Mouse (Mus musculus) T-helper 1 cell (primary cell): ENCODE measurements around the gene Gnaq.
"Not testable (repeated sequence)": the region's sequence is repeated elsewhere in the genome, so short reads cannot be mapped to it uniquely, and the experiment has no call there.

Source experiments
- in situ Hi-C: fragments of 300-600 bp; cut with MboI, MseI; formaldehyde crosslinking; loops from one replicate; pipeline ENCODE4 v1.15.1; 2025; ENCODE audit warnings: high pct_unique_total_duplicates

The Gnaq gene

GRCm38 (mm10) chr19:16142990-16143389, 10.4 kb downstream of the Gnaq start:
- in situ Hi-C loops: no loop called here

DNA sequence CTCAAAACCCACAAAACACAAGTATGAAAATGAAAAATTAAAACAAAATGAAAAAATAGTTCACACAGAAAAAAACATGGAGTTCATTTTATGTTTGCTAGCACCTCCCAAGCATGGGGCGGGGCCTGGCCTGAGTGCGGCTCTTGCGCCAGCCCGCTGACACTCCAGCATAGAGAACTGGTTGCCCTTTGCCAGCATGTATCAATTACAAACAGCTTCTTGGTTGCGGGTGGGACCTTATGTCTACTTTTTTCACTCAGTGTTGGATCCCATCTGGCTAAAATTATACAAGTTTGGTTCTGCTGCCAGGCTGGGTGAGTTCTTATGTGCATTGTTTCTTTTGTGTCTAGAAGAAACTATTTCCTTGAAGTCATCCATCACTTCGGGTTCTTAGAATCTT, 14.8 kb downstream of the Gnaq start:
- in situ Hi-C loops: no loop called here

DNA sequence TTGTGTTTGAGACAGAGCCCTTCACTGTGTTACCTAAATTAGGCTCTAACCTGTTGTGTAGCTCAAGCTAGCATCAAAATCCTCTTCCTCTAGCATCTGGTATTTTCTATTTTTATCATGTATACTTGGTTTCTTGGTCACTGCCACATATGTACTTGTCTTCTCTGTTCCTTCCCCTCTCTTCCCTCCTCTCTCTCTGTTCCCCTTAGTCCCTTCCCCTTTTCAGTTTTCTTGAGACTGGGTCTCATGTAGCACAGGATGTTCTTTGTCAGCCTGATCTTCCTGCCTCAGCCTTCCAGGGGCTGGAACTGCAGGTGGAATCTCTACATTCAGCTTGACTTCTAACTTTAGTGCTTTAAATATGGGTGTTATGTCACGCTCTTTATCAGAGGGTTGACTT, 16.5 kb downstream of the Gnaq start:
- in situ Hi-C loops: no loop called here

DNA sequence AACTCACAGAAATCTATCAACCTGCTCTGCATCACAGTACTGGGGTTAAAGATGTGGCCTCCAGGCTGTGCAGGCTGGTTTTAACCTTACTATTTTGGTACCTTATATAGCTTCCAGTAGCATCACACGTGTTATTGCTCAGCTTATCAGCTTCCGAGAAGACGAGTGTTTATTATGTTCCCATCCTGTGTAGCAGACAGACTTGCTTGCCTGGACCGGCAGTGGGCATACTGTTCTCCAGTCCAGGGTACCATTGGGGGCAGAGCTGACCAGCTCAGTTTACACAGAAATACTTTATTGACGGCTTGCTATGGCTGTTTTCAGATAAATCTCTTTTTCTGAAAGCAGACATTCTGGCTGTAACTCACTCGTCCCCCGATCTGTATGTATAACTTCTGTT, 17.7 kb downstream of the Gnaq start:
- in situ Hi-C loops: no loop called here

- in situ Hi-C loops: no loop called here
These were observed 21.2 kb downstream of the Gnaq start for GRCm38 (mm10) chr19:16153851-16154250.

DNA sequence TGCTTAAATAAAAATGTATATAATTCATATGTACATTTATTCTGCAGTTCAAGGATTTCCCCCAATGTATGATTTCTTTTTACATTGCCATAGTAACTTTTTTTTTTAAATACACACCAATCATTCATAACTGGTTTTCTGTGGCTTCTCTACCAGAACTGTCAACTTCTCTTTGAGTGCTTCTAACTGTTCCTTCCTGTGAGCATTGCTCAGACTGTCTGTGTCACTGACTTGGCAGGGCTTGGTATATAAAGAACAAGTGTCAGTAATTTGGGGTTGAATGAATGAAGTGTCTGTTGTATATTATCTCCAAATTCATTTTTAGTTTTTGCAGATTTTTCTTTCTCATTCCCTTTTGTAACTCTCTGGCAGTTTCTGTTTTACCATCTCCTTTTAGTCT, 21.8 kb downstream of the Gnaq start:
- in situ Hi-C loops: no loop called here

DNA sequence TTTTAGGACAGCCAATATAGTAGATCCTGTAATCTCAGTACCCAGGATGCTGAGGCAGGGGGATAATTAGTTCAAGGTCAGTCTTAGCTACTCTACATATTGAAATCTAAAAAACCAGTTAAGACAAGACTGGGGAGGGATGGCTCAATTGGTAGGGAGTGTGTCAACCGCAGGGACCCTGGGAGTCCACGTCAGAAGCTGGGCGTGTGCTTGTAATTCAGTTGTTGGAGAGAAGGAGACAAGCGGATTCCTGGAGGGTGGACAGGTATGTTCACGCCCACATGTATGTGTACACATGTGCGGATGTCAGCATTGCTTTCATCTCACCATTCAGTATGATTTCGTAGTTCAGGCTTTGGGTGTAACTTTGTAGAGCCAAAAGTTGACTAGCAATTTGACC, 24.5 kb downstream of the Gnaq start:
- in situ Hi-C loops: no loop called here

GRCm38 (mm10) chr19:16160759-16161158, 28.1 kb downstream of the Gnaq start:
- in situ Hi-C loops: no loop called here

DNA sequence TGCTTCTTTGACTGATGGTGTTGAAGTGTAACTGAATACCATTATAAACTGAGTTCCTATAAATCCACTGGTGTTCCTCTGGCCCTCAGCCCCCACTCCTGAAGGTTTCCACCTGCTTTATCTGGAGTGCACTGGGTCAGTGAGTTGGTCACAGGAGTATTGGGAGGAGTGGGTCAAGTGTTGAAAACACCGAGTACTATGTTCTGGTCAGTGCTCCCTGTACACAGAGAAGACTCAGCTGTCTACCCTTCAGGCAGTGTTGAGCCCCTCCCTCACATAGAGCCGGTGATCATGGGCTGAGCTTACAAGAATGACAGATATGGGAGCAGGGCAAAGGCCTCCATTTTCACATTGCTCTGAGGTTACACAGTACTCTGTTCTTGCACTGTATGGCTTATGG, 28.6 kb downstream of the Gnaq start:
- in situ Hi-C loops: no loop called here

GRCm38 (mm10) chr19:16164396-16164795, 31.8 kb downstream of the Gnaq start:
- in situ Hi-C loops: not testable (repeated sequence)

DNA sequence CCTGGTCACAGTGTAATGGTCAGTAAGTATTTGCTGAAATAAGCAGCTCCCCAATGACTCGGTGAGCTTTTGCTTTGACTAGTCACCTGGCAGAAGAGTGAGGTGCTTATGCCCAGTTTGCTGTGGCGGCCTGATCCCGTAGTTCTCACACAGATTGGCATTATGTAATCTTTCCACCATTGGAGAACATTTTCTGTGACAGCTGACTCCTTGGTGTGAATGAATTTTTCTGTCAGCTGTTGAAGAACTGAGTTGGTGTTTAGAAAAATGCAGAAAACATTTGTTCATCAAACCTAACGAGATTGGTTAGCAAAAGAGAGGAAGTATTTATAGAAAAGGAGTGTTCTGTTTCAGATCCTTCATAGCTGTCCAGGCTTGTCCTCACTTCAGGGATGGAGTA, 34.6 kb downstream of the Gnaq start:
- in situ Hi-C loops: no loop called here

GRCm38 (mm10) chr19:16168192-16168591, 35.6 kb downstream of the Gnaq start:
- in situ Hi-C loops: no loop called here

GRCm38 (mm10) chr19:16168653-16169198, 36.1 kb downstream of the Gnaq start:
- in situ Hi-C loops: no loop called here

DNA sequence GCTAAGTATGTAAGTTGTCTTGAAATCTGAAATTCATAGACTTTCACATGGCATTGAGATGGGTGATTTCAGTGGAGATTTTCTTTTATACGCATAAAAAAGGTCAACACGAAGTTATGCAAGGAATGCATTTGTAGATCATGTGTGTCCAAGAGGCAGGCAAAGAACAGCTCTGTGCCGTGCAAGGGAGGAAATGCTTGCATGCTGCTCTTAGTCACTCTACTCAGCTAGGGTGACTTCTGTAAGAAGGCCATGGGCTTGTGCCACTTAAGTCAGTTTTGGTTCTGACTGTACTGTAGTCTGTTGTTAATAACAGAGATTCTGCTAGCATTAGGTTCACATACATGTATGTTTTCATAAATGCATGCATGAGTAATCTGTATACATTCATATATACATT, 38.1 kb downstream of the Gnaq start:
- in situ Hi-C loops: no loop called here

GRCm38 (mm10) chr19:16173721-16174120, 41.1 kb downstream of the Gnaq start:
- in situ Hi-C loops: no loop called here

DNA sequence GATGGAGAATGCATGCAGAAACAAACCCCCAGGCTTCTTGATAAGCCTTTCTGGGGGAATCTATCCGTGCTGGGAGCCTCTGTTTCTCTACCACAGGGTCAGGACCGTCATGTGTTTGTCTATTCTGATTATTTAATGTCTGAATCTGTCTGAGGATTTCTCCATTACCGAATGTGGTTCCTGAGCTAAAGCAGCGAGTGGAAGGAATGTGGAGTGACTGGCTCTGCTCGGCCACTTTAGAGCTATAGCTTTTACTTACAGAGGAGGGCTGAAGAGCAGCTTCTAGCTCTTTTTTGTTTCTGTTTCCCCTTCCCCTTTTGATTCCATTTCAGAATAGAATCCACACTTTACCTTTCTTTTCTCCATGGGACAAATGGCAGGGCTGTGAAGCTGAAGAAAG, 43.8 kb downstream of the Gnaq start:
- in situ Hi-C loops: no loop called here

DNA sequence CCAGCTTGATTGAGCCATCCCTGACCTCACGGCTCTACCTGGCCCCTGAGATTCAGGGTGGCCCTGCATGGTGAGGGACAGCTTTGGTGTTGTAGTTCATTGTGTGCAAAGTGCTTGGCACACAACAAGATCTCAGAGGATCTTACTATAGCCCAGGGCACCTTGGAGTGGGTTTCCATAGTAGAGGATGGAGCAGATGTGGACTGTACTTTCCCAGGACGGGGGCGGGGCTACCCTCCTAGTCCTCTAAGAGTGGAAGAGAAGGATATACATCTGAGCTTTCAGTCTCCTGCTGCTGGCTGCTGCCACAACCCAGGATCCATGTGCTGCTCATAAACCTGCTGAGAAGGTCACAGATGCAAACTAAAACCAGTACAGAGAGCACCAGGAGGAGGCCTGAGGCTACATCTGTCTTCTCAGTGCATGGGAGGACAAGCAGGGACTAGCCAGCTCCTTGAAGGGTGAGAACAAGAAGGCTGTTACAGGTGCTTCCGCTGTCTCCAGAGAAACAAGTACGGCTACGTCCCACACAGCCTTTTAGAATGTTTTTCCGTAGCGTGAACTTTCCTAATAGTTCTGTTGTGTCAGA, 44.6 kb downstream of the Gnaq start:
- in situ Hi-C loops: no loop called here

GRCm38 (mm10) chr19:16181258-16181657, 48.6 kb downstream of the Gnaq start:
- in situ Hi-C loops: no loop called here

GRCm38 (mm10) chr19:16181852-16182475, 49.3 kb downstream of the Gnaq start:
- in situ Hi-C loops: no loop called here

GRCm38 (mm10) chr19:16183592-16184365, 51.1 kb downstream of the Gnaq start:
- in situ Hi-C loops: no loop called here

DNA sequence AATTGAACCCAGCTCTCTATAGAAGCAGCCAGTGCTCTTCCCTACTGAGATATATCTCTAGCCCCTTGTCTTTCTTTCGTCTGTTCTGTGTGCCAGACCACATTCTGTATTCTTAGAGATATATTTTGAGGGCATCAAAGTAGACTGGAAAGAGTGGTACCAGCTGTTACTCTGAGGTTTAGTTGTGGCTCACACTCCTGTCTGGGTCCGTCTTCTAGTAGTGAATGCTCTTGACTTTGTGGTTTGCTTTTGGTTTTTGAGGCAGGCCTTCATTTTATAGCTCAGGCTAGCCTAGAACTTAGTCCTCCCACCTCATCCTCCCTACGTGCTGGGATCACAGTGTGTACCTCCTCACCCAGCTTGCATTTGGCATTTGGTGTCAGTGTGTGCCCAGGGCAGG, 54.4 kb downstream of the Gnaq start:
- in situ Hi-C loops: no loop called here

- in situ Hi-C loops: no loop called here
These were observed 55.3 kb downstream of the Gnaq start for GRCm38 (mm10) chr19:16187952-16188351.
